Mouse (Mus musculus) stomach, embryonic 14.5 days (tissue): ENCODE results near the gene Hist1h2bm. TPM values are rescaled to one million over a fixed set of nuclear protein-coding genes. Genes with fewer than 3 reads are reported as not detected.
"Not testable (repeated sequence)": the region's sequence is repeated elsewhere in the genome, so short reads cannot be mapped to it uniquely, and the experiment has no call there.

ENCODE experiments used
- ATAC-seq: fragments of 200-750 bp; cut with Nextera tagmentation; 2 replicates; pipeline ENCODE4 v1.8.0; 2017; ENCODE audit warnings: low read depth, moderate TSS enrichment; ENCODE audit not compliant: insufficient number of reproducible peaks, insufficient read depth, low FRiP score
- H3K27ac ChIP-seq: fragments of 300-500 bp; sonication (generic); 2 replicates; pipeline ENCODE4 v1.5.1; 2014; ENCODE audit warnings: mild to moderate bottlenecking, low read length, moderate library complexity, mixed read lengths
- H3K27me3 ChIP-seq: fragments of 300-500 bp; sonication (generic); 2 replicates; pipeline ENCODE4 v1.6.1; 2014; ENCODE audit warnings: low read length, control low read depth, mixed read lengths; ENCODE audit not compliant: control insufficient read depth, insufficient read depth
- H3K36me3 ChIP-seq: fragments of 300-500 bp; sonication (generic); 2 replicates; pipeline ENCODE4 v1.6.1; 2014; ENCODE audit warnings: mild to moderate bottlenecking, control low read depth, low read length, moderate library complexity, mixed read lengths; ENCODE audit not compliant: control insufficient read depth, insufficient read depth
- H3K4me1 ChIP-seq: fragments of 300-500 bp; sonication (generic); 2 replicates; pipeline ENCODE4 v1.6.1; 2014; ENCODE audit warnings: low read length, control low read depth, mixed read lengths; ENCODE audit not compliant: control insufficient read depth, insufficient read depth
- H3K4me2 ChIP-seq: fragments of 300-500 bp; sonication (generic); replicated peaks from 2 replicates; pipeline ENCODE4 v1.6.1; 2014; ENCODE audit warnings: low read depth, low read length, control low read depth
- H3K4me3 ChIP-seq: fragments of 300-500 bp; sonication (generic); 2 replicates; pipeline ENCODE4 v1.5.1; 2014; ENCODE audit warnings: low read depth, low read length, control low read depth
- H3K9ac ChIP-seq: fragments of 300-500 bp; sonication (generic); replicated peaks from 2 replicates; pipeline ENCODE4 v1.6.1; 2014; ENCODE audit warnings: low read depth, mild to moderate bottlenecking, control low read depth, low read length, moderate library complexity, mixed read lengths
- H3K9me3 ChIP-seq: fragments of 300-500 bp; sonication (generic); 2 replicates; pipeline ENCODE4 v1.6.1; 2016; ENCODE audit warnings: low read depth, low read length, control low read depth; ENCODE audit not compliant: control insufficient read depth
- WGBS: fragments of 180-500 bp; shearing (Covaris S2); extraction: QIAGEN DNeasy Blood & Tissue Kit; methylation state at CpG from one replicate; pipeline ENCODE4 v1.1.7; 2014; 5-methylcytosine and 5-hydroxymethylcytosine counted together
- polyA plus RNA-seq: library from polyadenylated mRNA; unstranded; fragments of >200 nt; fragmentation: Nextera tagmentation; extraction: Ambion mirVana; gene quantifications from 2 replicates; pipeline ENCODE4 v1.2.1, GENCODE M21; 2014

Hist1h2bm gene
- polyA plus RNA-seq, 1 experiment from 2014 or later, result 3.1 TPM

DNA sequence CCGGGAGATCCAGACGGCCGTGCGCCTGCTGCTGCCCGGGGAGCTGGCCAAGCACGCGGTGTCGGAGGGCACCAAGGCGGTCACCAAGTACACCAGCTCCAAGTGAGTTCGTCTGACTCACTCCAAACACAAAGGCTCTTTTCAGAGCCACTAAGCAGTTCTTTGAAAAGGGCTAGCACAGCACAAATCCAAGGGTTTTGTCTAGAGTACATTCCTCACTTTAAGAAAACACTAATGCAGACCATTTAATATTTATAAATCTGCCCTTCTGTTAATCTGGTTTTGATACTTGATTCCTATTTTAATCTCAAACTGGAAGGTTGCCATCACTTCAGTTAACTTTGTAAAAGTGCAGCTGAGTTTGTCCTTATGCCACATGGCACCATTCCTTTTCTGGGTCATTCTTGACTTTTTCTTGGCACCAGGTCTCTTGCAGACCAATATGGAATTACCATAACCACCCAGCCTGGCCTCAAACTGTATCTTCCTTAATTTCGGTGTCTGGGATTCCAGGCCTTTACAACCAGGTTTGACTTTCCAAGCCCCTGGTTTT lies 605 bp downstream of the Hist1h2bm start:
- peak overlapping the region; percentile 89 for H3K27ac ChIP-seq
- H3K27me3 ChIP-seq, result no peaks in the 10 kb centered on the region
- H3K36me3 ChIP-seq, result no peaks in the 10 kb centered on the region
- peak overlapping the region; percentile 25 for H3K4me3 ChIP-seq
- H3K9me3 ChIP-seq, result no peaks in the 10 kb centered on the region
- H3K9ac ChIP-seq, result peak overlapping the region; percentile 30; the same call in 1 of the 2 replicates
- peak overlapping the region; percentile 36 for H3K4me2 ChIP-seq
- peaks cover 13% of the 10 kb centered on the region; the same call in 1 of the 2 replicates for H3K4me1 ChIP-seq
- 2% methylated on average over 11 of the region's 11 CpGs for WGBS
- peak; percentile 11; the same call in 1 of the 2 replicates for ATAC-seq

- ATAC-seq, result no peak
- Histone ChIP-seq H3K9me3 (no peaks in the 10 kb centered on the region), H3K27me3 (no peaks in the 10 kb centered on the region), H3K4me3 (peak overlapping the region; percentile 25; the same call in 1 of the 2 replicates), H3K9ac (no peak overlapping the region; the same call in 1 of the 2 replicates), H3K4me1 (peaks cover 13% of the 10 kb centered on the region; the same call in 1 of the 2 replicates), H3K36me3 (no peaks in the 10 kb centered on the region), H3K27ac (peak overlapping the region; percentile 89; the same call in 1 of the 2 replicates), H3K4me2 (peak overlapping the region; percentile 36)
- WGBS, result 29% methylated on average over 5 of the region's 5 CpGs
These were observed 1.4 kb downstream of the Hist1h2bm start for GRCm38 (mm10) chr13:21722993-21723836.

GRCm38 (mm10) chr13:21727948-21728572 lies 6.2 kb downstream of the Hist1h2bm start:
- Histone ChIP-seq H3K27ac (no peak overlapping the region), H3K36me3 (no peaks in the 10 kb centered on the region), H3K4me2 (no peak overlapping the region), H3K4me3 (no peak overlapping the region), H3K9me3 (no peaks in the 10 kb centered on the region), H3K27me3 (no peaks in the 10 kb centered on the region), H3K4me1 (no peaks in the 10 kb centered on the region; the same call in 1 of the 2 replicates), H3K9ac (no peak overlapping the region)
- 35% methylated on average over 11 of the region's 11 CpGs for WGBS
- no peak for ATAC-seq

- Histone ChIP-seq H3K4me2 (no peak overlapping the region), H3K9ac (no peak overlapping the region), H3K27me3 (no peaks in the 10 kb centered on the region), H3K4me1 (no peaks in the 10 kb centered on the region), H3K27ac (no peak overlapping the region), H3K4me3 (no peak overlapping the region), H3K9me3 (no peaks in the 10 kb centered on the region), H3K36me3 (no peaks in the 10 kb centered on the region)
- no peak for ATAC-seq
- WGBS, result 64% methylated on average over 1 of the region's 1 CpGs
These were observed 7.7 kb downstream of the Hist1h2bm start for GRCm38 (mm10) chr13:21729544-21729943.

DNA sequence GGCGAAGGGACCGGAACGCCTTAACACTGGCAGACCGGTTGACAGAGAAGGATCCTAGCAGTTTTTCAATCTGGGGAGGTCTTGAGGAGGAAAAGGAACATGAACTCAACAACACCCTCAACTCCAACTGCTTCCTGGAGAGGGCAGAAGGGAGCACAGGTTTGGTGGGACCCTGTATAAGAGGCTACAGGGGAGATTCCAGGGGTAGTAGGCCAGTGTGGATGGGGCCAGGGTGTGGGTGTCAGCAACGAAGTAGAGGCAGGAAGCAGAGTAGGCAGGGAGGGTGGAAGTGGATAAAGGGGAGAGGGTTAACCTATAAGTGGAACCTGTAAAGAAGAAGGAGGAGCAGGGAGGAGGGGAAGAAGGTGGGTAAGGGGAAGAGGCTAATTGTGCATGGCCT lies 11.6 kb downstream of the Hist1h2bm start:
- Histone ChIP-seq H3K27me3 (no peaks in the 10 kb centered on the region), H3K4me3 (no peak overlapping the region), H3K9ac (no peak overlapping the region), H3K4me2 (no peak overlapping the region), H3K36me3 (no peaks in the 10 kb centered on the region), H3K4me1 (peaks cover 7% of the 10 kb centered on the region; the same call in 1 of the 2 replicates), H3K9me3 (no peaks in the 10 kb centered on the region), H3K27ac (peak overlapping the region; percentile 98; the same call in 1 of the 2 replicates)
- ATAC-seq, result no peak
- 66% methylated on average over 5 of the region's 5 CpGs for WGBS

- under 1% methylated on average over 21 of the region's 21 CpGs for WGBS
- H3K4me2 ChIP-seq, result peak overlapping the region; percentile 61
- H3K9ac ChIP-seq, result peak overlapping the region; percentile 61
- H3K4me1 ChIP-seq, result peaks cover 7% of the 10 kb centered on the region; the same call in 1 of the 2 replicates
- H3K36me3 ChIP-seq, result no peaks in the 10 kb centered on the region
- ATAC-seq, result peak; percentile 80
- no peaks in the 10 kb centered on the region for H3K9me3 ChIP-seq
- H3K4me3 ChIP-seq, result peak overlapping the region; percentile 43
- no peaks in the 10 kb centered on the region for H3K27me3 ChIP-seq
- peak overlapping the region; percentile 98 for H3K27ac ChIP-seq
These were observed 12.4 kb downstream of the Hist1h2bm start for GRCm38 (mm10) chr13:21734010-21734905.

DNA sequence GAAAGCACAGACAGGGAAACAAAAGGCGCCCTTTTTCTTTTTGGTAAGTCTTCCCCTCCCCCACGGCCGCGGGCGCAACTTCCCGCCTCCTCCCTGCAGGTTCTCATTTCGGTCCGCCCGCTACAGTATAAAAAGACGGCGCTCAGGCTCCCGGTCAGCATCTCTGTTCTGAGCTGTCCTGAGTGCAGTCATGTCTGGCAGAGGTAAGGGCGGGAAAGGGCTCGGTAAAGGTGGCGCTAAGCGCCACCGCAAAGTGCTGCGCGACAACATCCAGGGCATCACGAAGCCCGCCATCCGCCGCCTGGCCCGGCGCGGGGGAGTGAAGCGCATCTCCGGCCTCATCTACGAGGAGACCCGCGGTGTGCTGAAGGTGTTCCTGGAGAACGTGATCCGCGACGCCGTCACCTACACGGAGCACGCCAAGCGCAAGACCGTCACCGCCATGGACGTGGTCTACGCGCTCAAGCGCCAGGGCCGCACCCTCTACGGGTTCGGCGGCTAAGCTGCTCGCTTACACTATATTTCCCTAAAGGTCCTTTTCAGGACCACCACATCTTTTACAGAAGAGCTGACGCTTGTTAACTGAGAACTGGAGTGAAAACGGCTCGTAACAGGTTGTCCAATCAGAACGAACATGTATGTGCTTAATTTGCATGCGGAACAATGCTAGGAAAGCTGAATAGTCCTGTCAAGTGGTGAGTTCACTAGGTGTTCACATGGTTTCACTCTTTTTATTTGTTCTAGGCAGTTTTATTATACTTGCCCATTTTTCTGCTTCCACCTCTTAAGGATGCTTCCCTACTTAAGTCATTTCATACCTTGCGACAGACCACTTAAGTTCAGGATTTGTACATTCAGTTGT lies 13.3 kb downstream of the Hist1h2bm start, which contains the start of gene Hist1h4j:
Gene Hist1h4j (plus strand): TSS at position 159 of the 862 bp plus-strand sequence.
- peak within 1 kb of the TSS; percentile 61 for H3K4me2 ChIP-seq
- H3K27me3 ChIP-seq, H3K4me1 ChIP-seq, H3K36me3 ChIP-seq, H3K9me3 ChIP-seq: not testable (repeated sequence)
- H3K9ac ChIP-seq, result peak within 1 kb of the TSS; percentile 61
- ATAC-seq, result peak; percentile 92
- 1% methylated on average over 39 of the region's 56 CpGs for WGBS
- H3K27ac ChIP-seq, result peak within 1 kb of the TSS; percentile 98
- peak within 1 kb of the TSS; percentile 43 for H3K4me3 ChIP-seq
